Mouse (Mus musculus) cerebellum, adult 9-10 months (tissue): ENCODE measurements around the gene Cul3.

Experiments used
- DNase-seq: peaks from one replicate; pipeline ENCODE4 v3.0.0; 2022

The Cul3 gene

DNA sequence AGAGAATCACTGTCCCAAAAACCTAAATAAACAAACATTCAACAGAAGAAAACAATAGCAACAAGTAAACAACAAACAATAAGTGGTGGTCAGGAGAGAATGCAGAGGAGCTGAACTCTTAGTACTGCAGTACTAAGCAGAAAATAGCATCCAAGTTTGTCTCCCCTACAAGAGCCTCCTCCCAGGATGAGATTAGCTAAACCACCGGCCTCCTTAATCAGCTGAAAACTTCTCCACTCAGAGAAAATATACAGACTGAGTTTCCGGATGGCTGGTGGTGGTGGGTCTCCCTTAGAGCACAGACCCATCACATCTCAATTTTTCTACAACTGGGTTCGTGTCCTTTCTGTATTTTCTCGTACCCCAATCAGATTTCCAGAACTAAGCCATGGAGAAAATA, 47.0 kb downstream of the Cul3 start:
- no peak for DNase-seq

DNA sequence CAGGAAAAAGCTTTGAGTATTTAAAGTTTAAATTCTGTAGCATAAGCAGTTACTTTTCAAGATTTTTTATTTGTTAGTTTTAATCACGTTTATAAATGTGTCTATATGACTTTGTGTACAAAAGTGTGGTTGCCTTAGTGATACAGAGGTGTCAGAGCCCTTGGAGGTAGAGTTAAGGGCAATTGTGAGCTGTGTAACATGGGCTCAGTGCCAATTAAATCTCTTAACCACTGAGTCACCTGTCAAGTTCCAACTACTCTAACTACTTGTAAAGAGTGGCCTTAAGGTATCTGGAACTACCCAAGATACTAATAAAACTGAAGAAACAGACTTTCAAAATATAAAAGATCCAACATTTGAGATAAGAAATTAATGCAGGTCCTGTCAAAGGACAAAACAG, 61.5 kb downstream of the Cul3 start:
- no peak for DNase-seq

DNA sequence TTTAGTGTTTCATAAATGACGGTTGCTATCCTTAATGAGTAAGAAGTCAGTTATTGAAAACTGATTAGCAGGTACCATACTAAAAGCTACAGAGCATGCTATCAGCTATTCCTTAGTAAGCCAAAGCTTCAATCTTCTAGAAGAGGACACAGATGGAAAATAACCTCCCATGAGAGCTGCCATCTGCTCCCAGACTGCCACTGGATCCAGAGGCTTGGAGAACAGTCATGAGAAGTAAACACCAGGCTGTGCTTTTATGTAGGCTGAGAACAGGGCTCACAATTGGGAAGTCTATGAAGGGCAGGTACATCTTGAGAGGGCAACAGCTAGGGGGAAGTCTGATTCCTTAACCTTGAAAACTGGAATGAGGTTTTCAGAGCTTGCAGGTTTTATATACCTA, 79.8 kb downstream of the Cul3 start:
- DNase-seq = no peak

DNA sequence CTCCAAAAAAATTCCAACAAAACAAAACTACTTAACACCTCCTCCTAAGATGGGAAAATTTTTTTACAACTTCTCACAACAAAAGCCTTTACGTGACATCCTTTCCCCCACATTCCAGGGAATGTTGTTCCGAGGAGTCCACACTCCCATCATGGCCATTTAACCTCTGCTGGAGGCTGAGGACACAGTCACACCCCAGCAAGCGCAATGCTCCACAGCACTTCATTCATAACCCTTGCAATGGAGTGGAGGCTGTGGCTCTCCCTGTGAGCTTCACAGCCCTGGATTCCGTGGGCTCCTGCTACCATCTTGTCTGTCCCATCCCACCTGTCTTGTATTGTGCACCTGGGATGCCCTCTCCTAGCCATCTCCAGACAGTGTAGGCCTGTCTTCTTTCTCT, 81.6 kb downstream of the Cul3 start:
- DNase-seq = no peak

DNA sequence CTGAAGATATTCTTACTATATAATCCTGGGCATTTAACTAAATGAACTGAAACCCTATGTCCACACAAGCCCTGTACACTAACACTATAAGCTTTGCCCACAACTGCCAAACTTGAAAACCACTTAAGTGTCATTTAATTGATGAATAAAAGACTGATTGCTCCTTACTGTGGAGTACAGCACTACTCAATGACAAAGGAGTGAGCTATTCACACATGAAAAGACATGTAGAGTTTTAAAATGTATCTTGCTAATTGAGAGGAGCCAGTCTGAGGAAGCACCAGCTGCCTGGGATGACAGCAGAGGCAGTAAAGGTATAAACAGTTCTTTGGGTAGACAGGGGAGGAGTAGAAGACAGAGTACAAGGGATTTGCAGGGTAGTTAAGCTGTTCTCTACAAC, 87.0 kb downstream of the Cul3 start:
- DNase-seq = no peak

DNA sequence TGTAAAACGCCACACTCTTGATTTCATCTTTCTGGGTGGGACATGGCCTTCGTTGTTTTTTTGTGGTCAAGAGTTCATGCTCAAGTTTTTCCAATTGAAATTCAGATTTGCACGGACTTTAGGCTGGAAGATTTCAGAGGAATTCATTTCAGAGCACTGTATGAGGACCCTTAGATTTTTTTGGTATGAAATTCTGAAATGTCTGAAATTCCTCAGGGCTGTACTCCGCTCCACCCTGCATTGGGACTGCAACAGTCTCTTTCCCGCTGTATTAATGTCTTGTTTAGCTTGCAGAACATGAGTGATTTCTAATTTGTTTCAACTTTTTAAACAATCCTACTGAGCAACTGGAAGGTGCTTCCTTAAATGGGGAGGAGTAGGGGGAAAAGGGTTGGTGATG, 90.0 kb downstream of the Cul3 start:
- no peak for DNase-seq

DNA sequence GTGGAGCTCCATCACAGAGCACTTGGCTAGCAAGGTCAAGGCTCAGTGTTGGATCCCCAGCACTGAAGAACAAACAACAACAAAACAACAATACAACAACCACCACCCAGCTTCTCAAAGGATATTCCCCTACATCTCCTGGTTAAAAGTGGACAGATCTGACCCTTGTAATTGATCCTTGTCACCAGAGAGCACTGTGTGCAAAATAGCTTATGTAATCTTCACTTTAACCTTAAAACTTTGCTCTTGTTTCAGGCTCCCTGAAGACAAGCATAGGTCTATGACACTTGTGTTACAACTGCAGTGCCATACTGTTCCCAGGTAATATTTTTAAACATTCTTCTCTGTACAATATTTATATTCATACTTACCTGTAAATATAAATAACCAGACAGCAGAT, 93.1 kb downstream of the Cul3 start:
- DNase-seq = no peak

DNA sequence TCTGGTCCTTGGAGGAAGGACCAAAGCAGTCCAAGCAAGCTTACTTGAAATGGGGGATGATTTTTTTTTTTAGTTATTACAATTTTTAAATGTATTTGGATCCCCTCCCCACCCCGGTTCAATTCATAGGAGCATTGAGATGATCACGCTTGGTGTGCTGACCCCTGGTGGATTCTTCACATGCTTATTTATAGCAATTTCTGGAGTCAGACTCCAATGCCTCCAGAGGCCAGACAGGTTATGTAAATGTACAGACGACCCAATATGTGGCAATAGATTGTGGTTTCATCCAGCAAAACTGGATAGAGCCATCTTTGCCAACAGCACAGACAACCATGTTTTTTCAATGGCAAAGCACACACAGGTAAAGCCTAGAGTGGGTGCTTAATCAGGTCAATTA, 96.2 kb downstream of the Cul3 start:
- no peak for DNase-seq

DNA sequence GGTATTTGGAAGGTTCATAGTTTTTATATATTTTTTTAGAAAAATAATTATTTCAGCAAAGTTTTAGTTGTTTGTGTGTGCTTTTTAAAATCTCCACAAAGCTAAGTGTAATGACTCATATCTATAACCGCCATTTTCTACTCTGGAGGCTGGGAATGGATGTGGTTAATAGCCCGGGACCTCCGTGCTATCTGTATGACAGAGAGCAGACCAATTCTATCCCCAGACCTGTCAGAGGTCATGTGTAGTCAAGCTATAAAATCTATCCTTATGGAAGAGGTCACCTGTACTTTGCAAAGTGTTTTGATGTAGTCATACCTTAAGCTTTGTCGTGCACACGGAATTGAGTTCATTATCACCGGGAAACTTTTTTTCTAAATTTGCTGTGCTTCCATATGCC, 98.7 kb downstream of the Cul3 start:
- DNase-seq = no peak

DNA sequence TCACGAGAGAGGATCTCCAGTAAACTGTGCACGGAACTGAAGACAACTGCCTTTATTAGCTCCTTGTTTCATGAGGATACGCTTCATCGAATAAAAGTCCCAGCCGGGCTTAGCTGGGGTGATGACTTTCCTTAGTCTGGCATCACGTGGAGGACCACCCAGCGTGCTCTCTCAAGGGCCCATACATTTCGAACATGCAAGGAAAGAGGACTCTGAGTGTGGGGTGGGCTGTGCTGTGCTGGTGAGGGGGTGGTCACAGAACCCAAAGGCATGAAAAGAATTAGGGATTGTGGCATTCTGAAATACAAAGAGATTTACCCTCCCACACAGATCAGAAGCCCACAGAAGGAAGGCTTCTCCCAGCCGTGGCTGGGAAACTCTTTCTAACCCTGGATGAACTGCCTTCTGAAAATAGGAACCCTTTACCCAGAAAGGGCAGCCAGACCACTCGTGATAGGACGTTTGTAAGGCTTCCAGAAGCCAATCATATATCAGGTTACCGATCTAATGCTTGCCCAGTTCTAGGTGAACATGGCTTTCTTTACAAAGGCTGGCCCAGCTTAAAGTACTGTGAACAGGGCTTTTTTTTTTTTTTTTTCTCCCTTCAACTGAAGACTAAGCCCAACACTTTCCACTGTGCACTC, 100.1 kb downstream of the Cul3 start:
- no peak for DNase-seq

DNA sequence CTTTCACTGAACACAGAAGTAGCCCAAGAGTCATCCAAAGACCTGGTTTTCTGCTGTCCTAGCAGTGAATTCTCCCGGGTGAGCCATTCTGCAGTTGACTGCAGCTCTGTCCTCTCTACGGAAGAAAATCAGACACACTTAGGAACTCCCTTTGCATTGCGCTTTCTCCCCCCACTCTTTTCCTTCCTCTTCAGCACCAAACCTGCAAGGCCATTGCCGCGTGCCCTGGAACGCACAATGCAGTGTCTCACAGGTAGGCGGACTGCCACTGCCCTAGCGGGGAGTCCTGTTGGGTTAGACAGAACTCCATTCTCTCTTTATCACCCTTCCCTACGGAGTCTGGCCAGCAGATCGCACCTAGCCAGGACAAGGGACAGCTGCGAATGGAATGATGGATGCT, 100.8 kb downstream of the Cul3 start:
- no peak for DNase-seq

DNA sequence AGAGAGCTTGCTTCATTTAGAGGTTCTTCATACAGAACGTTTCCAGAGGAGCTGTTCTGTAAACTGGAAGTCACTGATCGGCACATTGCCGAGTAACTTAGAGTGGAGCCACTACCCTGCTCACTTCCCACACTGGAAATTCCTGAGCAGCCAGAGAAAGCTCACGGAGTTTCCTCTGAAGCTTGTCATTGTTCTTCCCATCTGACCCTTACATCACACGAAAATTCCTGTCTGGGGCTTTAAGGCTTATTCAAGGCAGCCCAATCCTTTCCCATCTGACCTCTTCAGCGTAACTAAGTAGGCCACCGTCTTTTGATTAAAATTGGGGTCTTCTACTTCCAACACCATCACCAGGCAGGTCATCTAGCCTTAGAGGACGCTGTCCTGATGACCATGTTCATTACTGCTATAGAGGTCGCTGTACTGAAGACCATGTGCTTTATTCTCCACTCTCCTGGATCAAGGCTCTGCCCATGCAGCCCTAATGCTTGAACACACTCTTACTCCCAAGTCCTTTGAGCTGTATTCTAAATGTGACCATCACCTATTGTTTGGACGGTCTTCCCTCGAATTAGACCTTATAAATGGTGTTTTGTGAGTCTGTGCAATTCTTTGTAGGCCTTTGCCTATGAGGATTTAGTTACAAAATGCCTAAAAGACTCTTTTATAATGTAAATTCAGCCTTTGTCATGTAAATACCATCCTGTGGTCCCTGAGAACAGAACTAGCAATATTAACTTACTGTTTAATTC, 103.2 kb downstream of the Cul3 start:
- DNase-seq = no peak

DNA sequence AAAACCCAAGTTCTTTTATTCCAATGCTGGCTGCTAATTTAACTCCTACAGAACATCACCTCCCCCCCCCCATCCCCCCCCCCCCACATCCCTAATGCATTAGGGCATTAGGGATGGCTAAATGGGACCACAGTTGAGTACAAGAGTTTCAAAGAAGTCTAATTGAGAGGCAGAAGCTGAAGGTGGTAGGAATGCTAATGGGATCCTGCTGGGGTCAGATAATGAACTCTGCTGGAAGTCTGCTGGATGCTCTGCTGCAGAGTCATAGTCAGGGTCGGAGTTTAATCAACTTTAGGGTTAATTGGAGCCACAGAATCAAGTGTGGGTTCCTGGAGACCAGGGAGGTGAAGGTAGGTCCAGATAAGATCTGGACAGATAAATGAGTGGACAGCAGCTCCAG, 104.2 kb downstream of the Cul3 start:
- no peak for DNase-seq

DNA sequence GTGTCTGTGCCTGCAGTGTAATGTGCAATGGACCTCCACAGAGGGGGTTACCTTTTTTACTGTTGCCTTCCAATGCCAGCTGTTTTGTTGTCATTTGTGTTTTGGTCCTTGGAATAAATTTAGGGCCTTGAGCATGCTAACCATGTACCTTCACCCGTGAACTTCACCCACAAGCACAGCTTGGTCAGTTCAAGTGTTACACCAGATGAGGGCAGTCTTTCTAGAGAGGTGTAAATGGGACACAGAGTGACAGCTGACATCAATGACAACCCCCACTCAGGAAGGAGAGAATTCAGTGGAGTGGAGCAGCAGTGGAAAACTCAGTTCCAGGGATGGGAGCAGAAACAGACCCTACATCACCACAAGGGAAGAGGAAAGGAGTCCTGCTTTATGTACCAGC, 109.7 kb downstream of the Cul3 start:
- DNase-seq = no peak

DNA sequence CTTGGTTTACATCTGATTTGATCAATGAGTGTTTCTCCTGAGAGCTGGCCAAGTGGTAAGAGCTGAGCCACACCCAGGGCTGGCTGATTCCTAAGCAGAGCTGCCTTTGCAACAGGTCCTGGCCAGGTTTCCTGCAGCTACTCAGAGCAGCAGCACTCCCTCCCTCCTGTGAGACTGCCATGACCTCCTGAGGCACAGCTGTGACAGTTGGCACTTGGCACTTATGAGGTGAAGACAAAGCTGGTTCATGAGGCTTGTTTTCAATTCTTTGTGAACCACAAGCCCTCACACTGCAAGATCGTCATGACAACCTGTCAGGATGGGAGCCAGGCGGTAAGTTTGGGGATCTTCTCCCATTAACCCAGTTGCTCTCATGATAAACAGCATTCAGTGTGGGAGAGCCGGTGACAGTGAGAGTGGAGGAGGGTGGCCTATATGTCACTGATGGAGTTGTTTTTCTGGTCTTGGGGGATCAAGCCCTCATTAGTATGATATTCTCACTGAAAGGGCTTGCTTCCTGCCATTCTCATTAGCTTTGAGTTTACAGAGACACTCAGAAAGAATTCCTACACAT, 115.4 kb downstream of the Cul3 start:
- DNase-seq = no peak

DNA sequence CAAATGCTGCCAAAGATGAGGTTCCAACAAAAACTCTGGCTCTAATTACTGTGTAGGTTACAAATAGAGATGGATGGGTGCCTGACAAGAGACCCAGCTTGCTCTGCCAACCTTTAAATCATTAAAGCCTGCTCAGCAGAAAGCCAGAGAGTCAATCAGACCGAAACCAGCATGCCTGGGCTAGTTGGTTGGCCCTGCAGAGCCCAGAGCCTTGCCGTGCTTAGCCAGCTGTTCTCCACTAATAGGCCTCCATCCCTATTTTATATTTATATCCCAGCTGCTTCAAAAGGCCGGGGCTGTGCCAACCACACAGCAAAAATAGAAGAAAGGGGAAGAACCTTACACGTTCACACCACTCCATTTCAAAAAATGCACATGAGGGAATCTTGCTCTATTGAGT, 119.1 kb downstream of the Cul3 start:
- no peak for DNase-seq

DNA sequence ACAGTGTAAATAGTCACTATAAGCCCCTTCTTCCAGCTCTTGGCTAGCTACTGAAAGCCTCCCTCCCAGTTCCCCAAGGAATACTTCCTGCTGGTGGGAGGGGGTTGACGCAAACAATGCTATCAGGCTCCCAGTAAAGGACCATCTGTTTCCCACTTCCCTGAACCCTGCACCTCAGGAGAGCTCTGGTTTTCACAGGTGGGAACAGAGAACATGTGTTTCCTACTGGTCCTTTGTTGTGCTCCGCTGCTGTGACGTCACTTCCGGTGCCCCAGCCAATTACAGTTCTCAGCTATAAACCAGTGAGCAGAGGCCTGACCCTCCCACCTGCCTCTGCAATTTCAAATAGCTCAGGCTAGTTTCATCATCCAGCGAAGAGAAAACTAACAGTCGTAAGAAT, 122.0 kb downstream of the Cul3 start, which contains the start of gene Fam124b:
Gene Fam124b, minus strand, starts transcription at position 206 of the 400 bp plus-strand sequence.
- DNase-seq = no peak
